Mouse (Mus musculus) left cerebral cortex, adult 9 months (tissue): ENCODE data around the gene Tram2.
A peak's percentile ranks its signal among the peaks of the same experiment; 100 is the strongest.

Source experiments
- DNase-seq, 2 experiments: peaks; one replicate each; pipeline ENCODE4 v3.0.0; 2022; ENCODE audit warnings: low spot score in 2 of 2

Gene Tram2

DNA sequence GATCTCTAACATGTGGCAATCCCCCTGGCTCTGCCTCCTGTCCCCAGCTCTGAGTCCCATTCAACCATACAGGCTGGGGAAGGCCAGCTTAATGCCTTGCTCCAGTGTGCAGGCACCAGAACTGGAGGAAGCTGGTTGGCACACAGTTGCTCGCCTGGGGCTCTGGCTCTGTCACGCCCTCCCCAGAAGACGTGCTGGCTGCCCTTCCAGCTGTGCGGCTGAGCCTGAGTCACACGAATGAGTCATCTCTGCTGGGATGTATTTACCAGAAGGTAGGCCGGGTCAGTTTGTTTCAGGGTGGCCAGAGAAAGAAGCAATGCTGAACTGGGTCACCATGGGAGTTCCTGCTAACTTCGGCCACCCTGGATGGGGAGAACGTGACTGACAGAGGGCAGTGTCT, 64.6 kb downstream of the Tram2 start:
- DNase-seq: peak in 1 of 2 experiments; percentile 22

DNA sequence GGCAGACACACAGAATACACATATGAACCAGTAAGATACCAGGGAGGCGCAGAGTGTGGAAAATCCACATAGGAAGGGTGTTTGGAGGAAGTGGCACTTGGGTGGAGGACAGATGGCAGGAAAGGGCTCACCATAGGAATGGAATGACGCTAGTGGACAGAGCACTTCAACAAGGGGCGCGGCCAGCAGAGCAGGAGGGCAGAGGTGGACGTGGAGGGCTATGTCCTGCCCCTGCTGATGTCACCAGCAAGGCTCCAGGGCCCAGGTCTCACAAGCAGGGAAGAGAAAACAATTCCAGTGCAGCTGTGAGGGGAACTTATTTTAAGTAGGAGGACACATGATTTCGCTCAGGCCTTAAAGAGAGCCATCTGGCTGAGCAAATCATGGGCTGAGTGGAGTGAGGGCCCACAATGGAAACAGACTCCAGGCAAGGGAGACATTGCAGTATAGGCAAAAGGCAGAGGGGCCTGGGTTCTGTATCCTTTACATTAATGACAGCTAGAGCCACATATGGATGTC, 68.7 kb downstream of the Tram2 start:
- DNase-seq: peak in 1 of 2 experiments; percentile 12

DNA sequence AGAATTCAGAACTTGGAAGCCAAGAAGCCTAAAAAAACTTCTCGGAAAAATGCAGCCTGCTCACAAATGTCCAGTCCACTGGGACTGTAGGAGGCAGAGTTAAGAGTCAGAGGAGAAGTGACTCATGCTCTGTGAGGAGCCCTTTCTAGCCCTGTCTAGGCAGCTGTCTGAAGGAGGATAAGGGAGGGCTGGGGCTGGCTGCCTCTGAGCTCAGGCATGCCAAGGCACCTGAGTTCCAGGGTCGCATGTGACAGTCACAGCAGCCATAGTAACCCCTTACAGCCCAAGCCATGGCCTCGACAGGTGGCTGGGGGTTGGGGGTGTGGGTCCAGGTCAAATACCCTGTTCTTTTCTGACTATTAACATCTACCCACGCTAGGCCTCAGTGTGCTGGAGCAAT, 70.1 kb downstream of the Tram2 start:
- no peak for DNase-seq

DNA sequence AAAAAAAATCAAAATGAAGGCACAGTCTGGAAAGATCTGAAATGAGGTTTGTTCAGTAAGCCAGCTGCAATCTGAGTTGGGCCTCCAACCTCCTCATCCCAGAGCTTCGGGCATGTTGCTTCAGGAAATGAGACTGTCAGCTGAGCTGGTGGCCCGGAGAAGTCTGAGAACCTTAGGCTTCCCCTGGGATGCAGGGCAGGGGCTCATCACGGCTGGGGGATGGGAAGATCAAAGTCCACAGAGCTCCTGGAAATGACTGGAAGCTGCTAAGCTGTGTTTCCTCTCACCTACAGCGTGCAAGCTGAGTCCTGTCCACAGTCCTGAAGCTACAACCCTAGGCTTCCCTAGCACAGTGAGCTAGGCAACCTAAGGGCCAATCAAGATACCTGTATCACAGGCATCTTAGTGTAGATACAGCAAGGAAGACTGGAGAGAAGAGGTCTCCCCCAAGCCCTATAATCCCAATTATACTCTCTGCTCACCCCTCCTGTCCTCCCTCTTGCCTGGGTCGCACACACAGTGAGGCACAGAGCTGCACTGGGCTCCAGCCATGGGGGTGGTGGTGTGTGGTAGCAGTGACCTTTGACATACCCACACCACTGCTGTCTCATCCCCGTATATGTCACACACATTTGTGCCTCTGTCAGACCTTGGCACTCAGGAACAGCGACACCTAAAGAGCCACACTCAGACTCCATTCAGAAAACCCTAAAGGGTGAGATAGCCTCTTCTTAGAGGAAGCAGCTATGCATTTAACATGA, 70.9 kb downstream of the Tram2 start:
- DNase-seq: no peak

DNA sequence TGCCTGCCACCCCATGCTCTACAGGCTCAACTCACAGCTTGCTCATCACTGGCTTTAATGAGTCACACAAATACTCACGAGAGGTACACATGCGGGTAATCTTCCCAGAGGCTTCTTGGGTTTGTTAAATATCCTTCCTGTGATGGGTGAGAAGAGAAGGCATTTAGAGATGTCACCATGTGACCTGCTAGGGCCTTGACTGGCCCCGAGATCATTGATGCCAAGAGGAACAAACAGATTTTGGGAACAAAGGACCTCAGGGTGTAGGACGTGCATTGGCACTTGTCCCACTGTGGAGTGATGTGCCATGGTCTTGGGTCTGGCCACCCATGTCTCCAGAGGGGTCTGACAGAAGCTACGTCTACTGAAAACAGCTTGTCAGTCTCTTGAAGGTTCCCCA, 72.3 kb downstream of the Tram2 start:
- no peak for DNase-seq

DNA sequence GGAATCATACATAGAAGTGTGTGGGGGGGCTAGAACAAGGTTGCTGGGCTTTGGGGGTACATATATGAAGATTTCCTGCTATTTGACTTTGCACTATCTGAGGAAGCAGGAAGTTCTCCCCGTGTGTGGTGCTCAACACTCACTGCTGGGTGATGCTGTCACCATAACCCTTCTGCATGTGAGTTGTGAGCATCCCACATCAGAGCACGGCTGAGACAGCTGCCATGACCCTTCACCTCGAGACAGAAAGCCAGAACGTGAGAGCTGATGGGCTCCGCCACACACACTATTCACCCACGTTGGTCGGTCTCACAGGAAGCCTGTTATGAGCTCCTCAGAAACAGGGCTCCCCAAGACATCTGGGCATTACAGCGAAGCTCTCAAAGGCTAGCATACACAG, 74.4 kb downstream of the Tram2 start:
- no peak for DNase-seq

DNA sequence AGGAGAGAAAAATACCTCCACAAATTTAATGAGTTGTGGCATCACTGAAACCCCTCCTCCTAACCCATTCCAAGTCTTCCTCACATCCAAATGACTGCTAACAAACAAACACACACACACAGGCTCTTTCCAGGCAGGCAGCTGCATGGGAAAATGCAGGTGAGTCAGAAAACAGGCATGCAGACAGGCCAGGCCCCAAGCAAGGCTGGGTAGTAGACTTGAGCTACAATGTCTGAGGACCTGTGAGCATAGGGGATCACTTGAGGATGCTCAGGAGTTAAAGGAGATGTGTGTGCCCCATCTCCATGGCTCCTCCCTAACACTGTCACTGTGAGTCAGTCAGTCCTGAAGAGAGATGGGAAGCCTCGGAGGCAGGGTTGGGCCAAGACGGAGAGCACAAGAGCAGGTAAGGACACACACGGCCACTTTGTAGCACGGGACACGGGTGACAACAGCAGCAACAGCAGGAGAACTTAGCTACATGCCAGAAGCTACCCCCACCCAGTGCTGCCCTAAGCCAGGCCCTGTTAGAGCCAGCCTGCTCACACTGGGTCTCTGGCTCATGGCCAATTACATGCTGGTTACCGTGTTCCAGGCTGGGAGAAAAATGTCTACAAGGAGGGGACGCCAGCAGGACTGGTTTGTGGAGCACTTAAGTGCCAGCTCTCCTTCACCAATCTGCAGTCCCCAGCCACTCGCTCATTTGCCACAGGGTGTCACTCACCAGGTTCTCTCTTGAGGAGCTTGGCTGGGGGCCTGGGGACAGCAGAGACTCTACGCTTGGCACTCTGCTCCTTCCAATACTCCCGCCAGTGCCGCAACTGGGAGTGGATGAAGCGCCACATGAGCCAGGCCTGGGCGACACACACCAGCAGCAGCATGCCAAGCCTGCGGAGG, 76.5 kb downstream of the Tram2 start:
- no peak for DNase-seq

DNA sequence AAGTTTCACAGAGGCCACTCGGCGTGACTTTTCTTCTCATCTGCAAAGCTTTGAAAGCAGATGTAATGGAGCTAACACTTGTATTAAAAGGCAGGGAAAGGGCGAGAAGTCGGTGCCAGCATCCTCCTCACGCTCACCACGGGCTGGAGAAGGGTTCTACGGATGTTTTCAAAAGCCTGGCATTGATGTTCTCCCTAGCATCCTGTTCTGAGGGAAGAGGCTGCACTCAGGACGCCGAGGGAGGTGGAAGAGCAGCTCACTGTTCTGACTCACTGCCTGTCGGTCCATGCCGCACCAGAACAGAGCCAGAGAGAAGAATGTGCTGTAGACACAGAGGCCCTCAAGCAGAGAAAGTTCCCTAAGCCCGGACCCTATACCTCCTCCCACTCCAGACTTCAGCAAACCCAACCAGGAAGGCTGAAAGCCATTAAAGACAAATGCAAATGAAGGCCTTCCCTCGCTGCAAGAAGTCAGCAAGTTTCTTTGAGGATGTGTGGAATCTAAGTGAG, 81.1 kb downstream of the Tram2 start:
- no peak for DNase-seq

DNA sequence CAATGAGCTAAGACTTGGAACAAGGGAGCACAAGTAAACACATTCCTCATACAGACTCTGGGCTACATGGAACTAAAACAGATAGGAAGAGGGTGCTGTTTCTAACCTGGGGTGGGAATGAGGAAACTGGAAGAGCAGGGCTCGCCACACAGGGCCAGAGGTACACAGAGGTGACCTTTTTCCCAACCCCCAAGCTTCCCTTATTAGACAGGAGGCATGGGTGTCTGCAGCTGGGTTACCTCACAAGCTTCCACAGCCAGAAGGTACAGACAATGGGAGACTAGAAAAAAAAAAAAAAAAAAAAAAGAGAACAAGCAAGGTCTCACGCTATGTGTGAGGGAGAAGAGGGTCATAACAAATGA, 81.7 kb downstream of the Tram2 start:
- DNase-seq: no peak

DNA sequence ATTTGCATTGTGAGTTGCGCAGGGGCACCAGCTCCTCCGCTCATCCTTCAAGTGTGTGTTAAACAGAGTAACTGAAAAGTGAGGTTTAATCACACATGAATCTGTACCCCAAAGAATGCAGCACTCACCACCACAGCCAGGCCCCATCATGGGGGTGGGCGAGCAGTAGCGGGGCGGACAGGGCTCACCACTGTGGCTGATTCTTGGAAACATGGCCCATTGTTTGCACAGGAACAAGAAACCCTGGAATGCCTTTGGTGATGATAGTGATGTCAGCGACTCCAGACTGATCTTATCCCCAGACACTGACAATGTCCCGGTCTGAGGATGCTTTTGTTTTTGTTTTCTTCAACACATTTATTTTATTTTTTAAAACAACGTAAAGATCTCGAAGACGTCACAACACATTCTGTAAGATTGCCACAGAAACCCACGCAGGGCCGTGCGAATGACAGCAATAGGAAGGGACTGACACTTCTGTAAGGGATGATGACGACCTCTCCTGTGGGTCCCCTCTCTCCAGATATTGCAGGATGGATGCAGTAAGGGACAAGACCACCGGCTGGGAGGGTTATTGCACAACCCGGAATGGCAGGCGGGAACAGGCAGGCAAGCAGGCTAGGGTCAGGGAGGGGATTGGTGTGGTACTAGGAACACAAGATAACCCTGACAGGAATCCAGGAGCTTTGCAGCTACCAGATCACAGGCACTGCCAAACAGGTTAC, 82.3 kb downstream of the Tram2 start:
- DNase-seq: no peak

DNA sequence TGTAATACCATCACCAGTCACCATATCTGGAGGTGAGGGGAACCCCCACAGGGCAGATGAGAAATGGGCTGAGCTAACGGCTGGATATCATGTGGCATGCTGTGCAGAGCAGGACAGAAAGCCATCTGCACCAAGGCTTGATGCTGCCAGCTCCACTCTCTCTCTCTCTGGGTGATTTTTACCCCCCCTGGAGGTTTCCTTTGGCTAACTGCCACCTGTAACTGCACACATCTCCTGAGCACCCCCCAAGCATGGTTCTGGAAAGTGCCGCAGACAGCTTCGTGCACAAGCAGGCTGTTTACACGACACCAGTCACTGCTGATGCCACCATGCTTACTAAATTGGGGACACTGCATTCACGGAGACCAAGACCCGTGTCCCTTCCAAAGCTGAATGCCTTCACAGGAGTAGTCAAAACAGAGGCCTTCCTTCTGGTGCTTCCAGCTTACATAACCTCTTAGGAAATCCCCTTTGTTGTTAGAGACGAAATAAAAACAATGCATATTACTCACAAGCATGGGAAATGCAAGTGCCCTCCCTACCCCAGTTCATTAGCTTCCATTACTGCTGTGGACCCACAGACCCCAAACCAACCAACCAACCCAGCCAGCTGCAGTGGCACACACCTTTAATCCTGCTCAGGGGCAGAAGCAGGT, 83.6 kb downstream of the Tram2 start:
- DNase-seq: no peak

DNA sequence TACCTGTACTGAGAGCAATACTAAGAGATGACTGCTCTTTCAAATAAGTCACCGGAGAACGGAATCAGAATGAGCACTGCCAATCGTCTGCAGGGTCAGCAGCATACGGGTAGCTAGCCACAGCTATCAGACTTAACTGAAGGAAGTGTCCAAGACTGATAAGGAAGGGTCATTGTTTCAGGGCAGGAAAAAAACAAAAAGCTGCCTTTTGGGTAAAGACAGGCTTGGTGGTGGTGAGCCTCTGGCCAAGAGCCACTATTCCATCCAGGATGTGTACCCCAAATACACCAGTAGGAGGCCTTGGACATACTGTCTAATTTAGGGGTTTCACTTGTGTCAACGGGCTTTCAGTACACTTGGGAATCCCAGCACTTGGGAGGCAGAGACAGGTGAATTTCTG, 84.7 kb downstream of the Tram2 start:
- no peak for DNase-seq

DNA sequence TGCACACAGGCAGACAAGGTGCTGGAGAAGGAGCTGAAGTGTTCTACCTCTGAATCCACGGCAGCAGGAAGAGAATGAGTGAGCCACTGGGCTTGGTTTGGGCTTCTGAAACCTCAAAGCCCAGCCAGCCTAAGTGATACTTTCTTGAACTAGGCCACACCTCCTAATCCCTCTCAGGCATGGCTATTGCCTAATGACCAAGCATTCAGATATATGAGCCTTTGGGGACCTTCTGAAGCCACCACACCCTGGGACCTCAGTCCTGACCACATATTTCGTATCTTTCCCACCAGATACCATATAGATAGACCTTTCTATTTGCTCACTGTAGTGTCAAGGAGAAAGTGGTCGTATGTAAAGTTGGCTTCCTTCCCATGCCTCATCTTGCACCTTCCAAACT, 85.3 kb downstream of the Tram2 start:
- DNase-seq: no peak

DNA sequence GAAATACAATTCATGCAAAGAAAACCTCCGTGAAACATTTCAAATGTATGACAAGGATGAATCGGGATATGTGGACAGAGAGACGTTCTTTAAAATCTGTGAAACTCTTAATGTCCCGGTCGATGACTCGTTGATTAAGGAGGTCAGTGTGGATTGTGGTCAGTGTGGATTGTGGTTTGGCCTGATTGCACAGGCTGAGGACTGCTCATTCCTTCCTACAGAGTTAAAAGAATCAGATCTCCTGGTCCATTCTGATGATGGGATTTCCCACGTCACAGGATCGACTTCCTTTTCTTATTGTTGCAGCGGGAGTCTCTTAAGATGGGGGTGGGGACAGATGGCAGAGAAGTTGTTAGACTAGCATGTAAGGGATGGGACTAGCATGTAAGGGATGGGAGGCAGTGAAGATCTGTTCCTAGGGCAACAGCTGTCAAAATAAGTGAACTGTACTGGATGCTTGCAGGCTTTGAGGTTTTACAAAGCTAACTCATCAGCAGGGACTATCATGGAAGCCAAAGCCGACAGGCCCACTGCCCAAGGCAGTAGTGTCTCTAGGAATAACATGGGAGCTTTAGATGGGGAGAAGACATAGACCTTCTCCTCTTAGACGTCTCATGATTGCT, 89.5 kb downstream of the Tram2 start:
- DNase-seq: no peak

DNA sequence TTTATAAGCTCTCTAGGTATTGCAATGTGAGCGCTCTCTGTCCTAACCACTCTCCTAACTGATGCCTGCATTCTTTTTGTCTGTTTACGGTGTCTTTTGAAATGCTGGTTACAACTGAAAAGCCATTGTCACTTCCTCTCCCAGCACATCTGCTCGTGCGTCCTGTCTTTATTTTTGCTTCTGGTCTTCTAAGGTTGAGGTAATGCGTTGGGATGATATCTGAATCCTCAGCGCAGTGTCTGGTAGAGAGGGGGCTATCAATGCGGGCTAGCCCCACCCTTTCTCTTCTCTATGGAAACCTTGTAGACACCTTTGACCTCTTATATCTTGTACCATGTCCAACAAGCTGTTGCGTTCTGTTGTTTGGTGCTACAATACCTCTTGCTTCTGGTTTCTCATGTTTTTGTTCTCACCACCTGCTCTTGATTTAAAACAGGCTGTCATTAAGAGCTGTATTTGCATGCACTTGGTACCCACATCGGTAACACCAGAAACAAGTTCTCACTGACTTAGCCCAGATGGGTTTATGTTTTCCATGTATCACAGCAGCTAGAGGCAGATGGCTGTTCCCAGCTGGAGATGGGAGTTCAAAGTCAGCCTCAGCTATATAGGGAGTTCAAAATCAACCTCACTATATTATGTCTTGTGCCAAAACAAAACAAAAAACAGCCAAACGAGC, 92.5 kb downstream of the Tram2 start:
- DNase-seq: no peak

DNA sequence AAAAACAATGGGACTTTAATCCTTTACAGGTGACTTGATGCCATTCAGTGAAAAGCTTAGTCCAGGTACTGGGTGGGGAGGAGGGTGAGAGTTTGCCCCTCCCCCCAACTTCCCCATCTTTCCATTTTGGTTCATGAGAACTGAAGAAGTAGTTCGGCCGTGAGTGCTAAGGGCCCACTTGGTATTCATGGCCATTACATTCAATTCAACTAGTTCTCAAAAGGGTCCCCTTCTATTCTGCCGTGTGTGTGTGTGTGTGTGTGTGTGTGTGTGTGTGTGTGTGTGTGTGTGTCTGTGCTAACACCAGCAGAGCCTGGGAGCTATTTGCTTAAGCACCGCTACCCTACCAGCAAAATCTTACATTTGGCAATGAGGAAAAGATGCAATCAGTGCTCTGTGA, 94.4 kb downstream of the Tram2 start:
- no peak for DNase-seq

DNA sequence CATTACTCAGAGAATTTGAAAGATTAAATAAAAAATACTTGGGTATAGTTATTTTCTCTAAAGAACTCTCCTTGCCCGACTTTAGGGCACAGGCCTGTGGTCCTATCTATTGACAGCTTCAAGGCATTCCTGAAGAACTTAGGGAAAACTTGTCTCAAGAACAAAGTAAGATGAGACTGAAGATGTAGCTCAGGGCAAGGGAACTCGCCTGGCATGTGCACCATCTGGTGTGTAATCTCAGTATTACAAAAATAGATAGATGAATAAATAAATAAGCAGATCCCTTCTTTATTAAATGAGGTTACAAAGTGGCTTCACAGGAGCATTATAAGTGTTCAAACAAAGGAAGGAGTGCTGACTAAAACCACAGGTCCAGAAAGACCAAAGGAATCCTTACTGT, 94.9 kb downstream of the Tram2 start:
- DNase-seq: no peak

DNA sequence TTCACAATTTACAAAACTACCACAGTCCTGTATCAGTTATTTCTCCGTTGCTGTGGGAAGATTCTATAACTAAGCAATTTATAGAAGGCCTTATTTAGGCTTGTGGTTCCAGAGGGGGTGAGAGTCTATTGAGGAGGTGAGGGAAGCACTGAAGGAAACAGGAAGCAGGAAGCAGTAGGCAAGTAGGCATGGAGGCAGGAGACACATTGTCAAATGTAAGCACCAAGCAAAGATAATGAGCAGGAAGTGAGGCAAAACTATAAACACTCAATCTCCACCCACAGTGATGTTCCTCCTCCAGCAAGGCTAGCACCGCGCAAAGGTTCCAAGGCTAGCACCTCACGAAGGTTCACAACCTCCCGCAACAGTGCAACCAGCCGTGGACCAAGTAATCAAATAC, 97.3 kb downstream of the Tram2 start:
- no peak for DNase-seq

DNA sequence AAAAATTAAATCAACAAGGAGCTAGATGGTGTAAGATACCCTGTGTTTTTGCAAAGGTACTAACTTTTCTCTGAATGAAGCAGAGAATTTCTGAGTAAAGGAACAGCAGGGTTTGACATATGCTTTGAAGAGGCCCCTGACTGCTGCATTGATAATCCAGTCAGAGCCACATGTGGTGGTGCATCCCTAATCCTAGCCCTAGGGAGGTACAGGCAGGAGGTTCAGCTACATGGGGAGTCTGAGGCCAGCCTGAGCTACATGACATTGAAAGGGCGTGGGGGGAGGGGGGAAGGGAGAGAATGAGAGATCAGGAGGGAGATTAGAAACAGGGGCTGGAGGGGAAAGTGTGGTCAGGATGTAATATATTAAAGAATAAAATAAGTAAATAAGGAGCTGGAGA, 98.5 kb downstream of the Tram2 start:
- no peak for DNase-seq

DNA sequence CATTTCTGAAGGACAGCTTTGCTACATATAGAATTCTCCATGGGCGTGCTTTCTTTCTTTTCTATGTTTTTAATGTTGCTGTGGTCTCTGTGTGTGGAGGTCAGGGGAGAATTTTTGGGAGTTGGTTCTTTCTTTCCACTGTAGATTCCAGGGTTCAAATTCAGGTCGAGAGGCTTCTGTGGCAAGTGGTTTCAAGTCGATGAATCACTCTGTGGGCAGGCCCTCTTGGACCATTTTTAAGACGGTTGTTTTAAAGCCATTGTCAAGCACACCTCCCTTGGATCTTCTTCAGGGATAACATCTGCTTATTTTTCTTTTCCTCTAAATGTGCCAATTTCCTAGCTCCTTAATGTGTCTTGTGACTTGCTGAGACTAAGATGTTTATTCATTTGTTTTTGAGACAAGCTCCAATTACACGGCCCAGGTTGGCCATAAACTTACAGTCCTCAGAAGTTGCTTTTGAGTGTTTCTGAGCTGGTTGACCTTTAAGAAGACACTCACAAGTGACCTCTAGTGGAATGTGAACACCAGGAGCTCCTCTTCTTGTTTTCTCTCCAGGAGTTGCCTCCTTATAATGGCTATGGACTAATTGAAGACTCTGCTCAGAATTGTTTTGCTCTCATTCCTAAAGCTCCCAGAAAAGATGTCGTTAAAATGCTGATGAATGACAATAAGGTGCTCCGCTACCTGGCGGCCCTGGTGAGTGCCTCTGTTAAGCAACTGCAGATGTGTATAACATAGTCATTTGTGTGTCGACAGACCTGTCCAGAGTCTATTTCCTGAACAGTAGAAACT, 104.5 kb downstream of the Tram2 start:
- DNase-seq: no peak
